Mouse (Mus musculus): ENCODE measurements around the gene Cxcl2. TPM values are rescaled to one million over a fixed set of nuclear protein-coding genes. Genes with fewer than 3 reads are reported as not detected.

Cxcl2 gene
- polyA plus RNA-seq (2015; fragmentation: Nextera tagmentation; extraction: Ambion mirVana) = not detected in 2 replicates

- WGBS = 7% methylated on average over 22 of the region's 22 CpGs
- H3K27me3 ChIP-seq (replicated peaks) = peaks cover 8% of the 10 kb centered on the region; the same call in 1 of the 2 replicates
These were observed at the start of gene Cxcl2 for GRCm38 (mm10) chr5:90903339-90904020. TSS of gene Cxcl2 (plus strand) at chr5:90903871.

GRCm38 (mm10) chr5:90855308-90856230 lies 48.1 kb upstream of the Cxcl2 start:
- no peaks in the 10 kb centered on the region for H3K9me3 ChIP-seq
- H3K36me3 ChIP-seq (replicated peaks) = no peaks in the 10 kb centered on the region
- no peak overlapping the region for H3K4me3 ChIP-seq
- no peaks in the 10 kb centered on the region for H3K27me3 ChIP-seq (replicated peaks)
- no peak for ATAC-seq (replicated peaks)
- H3K4me1 ChIP-seq = no peaks in the 10 kb centered on the region
- H3K4me2 ChIP-seq = no peak overlapping the region
- no peak overlapping the region for H3K9ac ChIP-seq
- no peak overlapping the region for H3K27ac ChIP-seq
- 87% methylated on average over 7 of the region's 7 CpGs for WGBS

More at GRCm38 (mm10) chr5:90903339-90904020, at the start of gene Cxcl2:
- Histone ChIP-seq H3K9ac (peak within 1 kb of the TSS; percentile 20; the same call in 1 of the 2 replicates), H3K4me1 (peaks cover 10% of the 10 kb centered on the region), H3K27ac (no peak within 1 kb of the TSS), H3K36me3 (replicated peaks) (no peaks in the 10 kb centered on the region), H3K4me3 (peak within 1 kb of the TSS; percentile 39), H3K4me2 (peak within 1 kb of the TSS; percentile 93), H3K9me3 (no peaks in the 10 kb centered on the region)
- peak; percentile 69 for ATAC-seq (replicated peaks)

GRCm38 (mm10) chr5:90857463-90857862 lies 46.2 kb upstream of the Cxcl2 start:
- Histone ChIP-seq H3K4me1 (no peaks in the 10 kb centered on the region), H3K27ac (no peak overlapping the region), H3K36me3 (replicated peaks) (no peaks in the 10 kb centered on the region), H3K4me3 (no peak overlapping the region), H3K9me3 (no peaks in the 10 kb centered on the region), H3K27me3 (replicated peaks) (no peaks in the 10 kb centered on the region), H3K4me2 (no peak overlapping the region), H3K9ac (no peak overlapping the region)
- WGBS = 86% methylated on average over 5 of the region's 5 CpGs
- ATAC-seq (replicated peaks) = no peak

GRCm38 (mm10) chr5:90858429-90858828 lies 45.2 kb upstream of the Cxcl2 start:
- ATAC-seq (replicated peaks) = no peak
- 85% methylated on average over 2 of the region's 2 CpGs for WGBS

GRCm38 (mm10) chr5:90859031-90859430 lies 44.6 kb upstream of the Cxcl2 start:
- Histone ChIP-seq H3K4me2 (no peak overlapping the region), H3K4me1 (no peaks in the 10 kb centered on the region), H3K4me3 (no peak overlapping the region), H3K9me3 (no peaks in the 10 kb centered on the region), H3K9ac (no peak overlapping the region), H3K36me3 (replicated peaks) (no peaks in the 10 kb centered on the region), H3K27me3 (replicated peaks) (no peaks in the 10 kb centered on the region), H3K27ac (no peak overlapping the region)
- ATAC-seq (replicated peaks) = no peak
- 84% methylated on average over 3 of the region's 3 CpGs for WGBS

More at GRCm38 (mm10) chr5:90858429-90858828, 45.2 kb upstream of the Cxcl2 start:
- Histone ChIP-seq H3K4me3 (no peak overlapping the region), H3K27ac (no peak overlapping the region), H3K36me3 (replicated peaks) (no peaks in the 10 kb centered on the region), H3K4me2 (no peak overlapping the region), H3K9ac (no peak overlapping the region), H3K4me1 (no peaks in the 10 kb centered on the region), H3K27me3 (replicated peaks) (no peaks in the 10 kb centered on the region), H3K9me3 (no peaks in the 10 kb centered on the region)

GRCm38 (mm10) chr5:90861876-90862375 lies 41.7 kb upstream of the Cxcl2 start:
- no peaks in the 10 kb centered on the region for H3K36me3 ChIP-seq (replicated peaks)
- H3K9me3 ChIP-seq = no peaks in the 10 kb centered on the region
- no peak overlapping the region for H3K9ac ChIP-seq
- no peak overlapping the region for H3K27ac ChIP-seq
- H3K27me3 ChIP-seq (replicated peaks) = no peaks in the 10 kb centered on the region
- 83% methylated on average over 6 of the region's 6 CpGs for WGBS
- H3K4me3 ChIP-seq = no peak overlapping the region
- no peak overlapping the region for H3K4me2 ChIP-seq
- no peak for ATAC-seq (replicated peaks)
- H3K4me1 ChIP-seq = no peaks in the 10 kb centered on the region

- Histone ChIP-seq H3K4me3 (no peak overlapping the region), H3K27me3 (replicated peaks) (no peaks in the 10 kb centered on the region), H3K9ac (no peak overlapping the region), H3K9me3 (no peaks in the 10 kb centered on the region), H3K4me2 (no peak overlapping the region), H3K4me1 (no peaks in the 10 kb centered on the region), H3K27ac (no peak overlapping the region), H3K36me3 (replicated peaks) (no peaks in the 10 kb centered on the region)
- no peak for ATAC-seq (replicated peaks)
These were observed 36.9 kb upstream of the Cxcl2 start for GRCm38 (mm10) chr5:90866770-90867169.

GRCm38 (mm10) chr5:90872377-90872776 lies 31.3 kb upstream of the Cxcl2 start:
- Histone ChIP-seq H3K4me3 (no peak overlapping the region), H3K4me2 (no peak overlapping the region), H3K4me1 (no peaks in the 10 kb centered on the region), H3K27me3 (replicated peaks) (no peaks in the 10 kb centered on the region), H3K9ac (no peak overlapping the region), H3K36me3 (replicated peaks) (no peaks in the 10 kb centered on the region), H3K27ac (no peak overlapping the region), H3K9me3 (no peaks in the 10 kb centered on the region)
- 87% methylated on average over 7 of the region's 7 CpGs for WGBS
- ATAC-seq (replicated peaks) = no peak

- Histone ChIP-seq H3K4me2 (no peak overlapping the region), H3K4me3 (no peak overlapping the region), H3K9ac (no peak overlapping the region), H3K4me1 (no peaks in the 10 kb centered on the region), H3K36me3 (replicated peaks) (no peaks in the 10 kb centered on the region), H3K27ac (no peak overlapping the region), H3K27me3 (replicated peaks) (no peaks in the 10 kb centered on the region), H3K9me3 (no peaks in the 10 kb centered on the region)
- WGBS = 78% methylated on average over 4 of the region's 4 CpGs
- no peak for ATAC-seq (replicated peaks)
These were observed 27.6 kb upstream of the Cxcl2 start for GRCm38 (mm10) chr5:90876045-90876444.

- ATAC-seq (replicated peaks) = no peak
- no peak overlapping the region for H3K4me3 ChIP-seq
These were observed 27.0 kb upstream of the Cxcl2 start for GRCm38 (mm10) chr5:90876471-90877172.

GRCm38 (mm10) chr5:90877173-90877512 lies 26.5 kb upstream of the Cxcl2 start:
- Histone ChIP-seq H3K9ac (no peak overlapping the region), H3K9me3 (no peaks in the 10 kb centered on the region), H3K27me3 (replicated peaks) (no peaks in the 10 kb centered on the region), H3K27ac (no peak overlapping the region), H3K4me2 (no peak overlapping the region), H3K4me3 (no peak overlapping the region), H3K36me3 (replicated peaks) (no peaks in the 10 kb centered on the region), H3K4me1 (no peaks in the 10 kb centered on the region)
- no peak for ATAC-seq (replicated peaks)

More at GRCm38 (mm10) chr5:90876471-90877172, 27.0 kb upstream of the Cxcl2 start:
- Histone ChIP-seq H3K27ac (no peak overlapping the region), H3K4me2 (no peak overlapping the region), H3K27me3 (replicated peaks) (no peaks in the 10 kb centered on the region), H3K36me3 (replicated peaks) (no peaks in the 10 kb centered on the region), H3K4me1 (no peaks in the 10 kb centered on the region), H3K9ac (no peak overlapping the region), H3K9me3 (no peaks in the 10 kb centered on the region)
- 87% methylated on average over 8 of the region's 8 CpGs for WGBS

Data from midbrain, embryonic 15.5 days (tissue).